Mouse (Mus musculus) spleen, postnatal 4 days (tissue): ENCODE data around the gene Tekt3.
A peak's percentile ranks its signal among the peaks of the same experiment; 100 is the strongest.

Experiments
- DNase-seq, 2 experiments: peaks; one replicate each; pipeline ENCODE4 v3.0.0; 2022; ENCODE audit warnings: low spot score in 2 of 2

Gene Tekt3

DNA sequence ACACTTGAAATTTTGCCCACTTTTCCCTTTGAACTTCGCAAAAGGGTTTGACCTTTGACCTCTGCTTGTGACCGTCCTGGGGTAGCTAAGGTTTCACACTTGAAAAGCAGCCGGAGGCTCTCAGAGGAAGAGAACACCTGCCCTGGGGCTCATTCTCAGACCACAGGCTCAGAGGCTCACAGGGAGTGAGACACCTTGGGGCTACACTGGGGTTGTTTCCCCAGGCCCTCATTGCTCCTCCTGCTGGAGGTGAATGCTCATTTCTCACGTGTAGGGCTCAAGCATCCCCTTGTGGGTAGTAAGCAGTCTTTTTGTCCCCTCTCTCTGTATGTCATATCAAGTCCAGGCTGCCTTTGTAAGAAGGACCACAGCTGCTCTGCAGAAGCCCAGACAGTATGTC is 62.9 kb downstream of the Tekt3 start:
- no peak for DNase-seq

DNA sequence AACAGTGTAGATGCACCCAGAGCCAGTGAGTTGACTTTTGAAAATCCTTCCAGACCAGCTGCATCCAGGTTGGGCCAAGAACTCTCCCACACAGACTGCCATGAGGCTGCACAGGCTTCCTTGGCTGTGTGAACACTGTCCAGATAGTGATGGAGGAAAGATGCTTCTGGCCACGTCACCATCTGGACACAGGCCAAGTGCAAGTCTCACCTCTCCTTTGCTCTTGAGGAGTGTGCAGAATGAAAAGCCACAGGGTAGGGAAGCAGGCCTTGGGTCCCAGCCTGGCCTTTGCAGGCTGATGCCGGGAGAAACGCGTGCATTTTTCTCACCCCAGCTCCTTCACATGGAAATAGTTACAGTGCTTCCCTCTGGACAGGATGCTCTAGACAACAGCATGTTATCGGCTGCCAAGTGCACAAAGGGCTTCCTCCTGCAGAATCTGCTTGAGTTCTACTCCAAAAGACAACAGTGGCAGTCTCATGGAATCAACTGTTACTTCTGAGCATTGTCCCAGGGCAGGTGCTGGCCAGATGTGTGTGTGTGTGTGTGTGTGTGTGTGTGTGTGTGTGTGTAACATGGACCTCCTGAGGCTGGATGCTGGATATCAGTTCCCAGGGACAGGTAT is 64.5 kb downstream of the Tekt3 start:
- DNase-seq, result no peak

- no peak for DNase-seq
These were observed 65.5 kb downstream of the Tekt3 start for GRCm38 (mm10) chr11:63126976-63127375.

GRCm38 (mm10) chr11:63127513-63127912 is 66.1 kb downstream of the Tekt3 start:
- no peak for DNase-seq

DNA sequence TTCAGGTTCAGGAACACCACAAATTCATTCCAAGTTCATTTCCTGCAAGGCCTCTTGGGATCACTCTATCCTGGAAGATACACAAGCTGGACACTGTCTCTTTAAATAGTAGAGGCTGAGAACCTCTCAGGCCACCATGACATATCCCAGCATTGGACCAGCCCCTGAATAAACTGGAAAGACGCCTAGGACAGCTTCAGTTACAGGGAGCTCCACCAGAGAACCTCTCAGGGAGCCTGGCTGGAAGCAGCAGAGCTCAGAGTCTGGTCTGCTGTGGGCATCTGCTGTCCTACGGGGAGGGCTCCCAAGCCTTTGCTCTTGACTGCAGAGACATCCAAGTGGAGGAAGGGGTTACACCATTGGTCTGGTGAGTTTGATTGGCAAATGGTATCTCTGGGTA is 67.3 kb downstream of the Tekt3 start, which contains the start of gene Pmp22:
TSS of gene Pmp22 (plus strand) at position 199 of the 400 bp plus-strand sequence.
- DNase-seq, result no peak

DNA sequence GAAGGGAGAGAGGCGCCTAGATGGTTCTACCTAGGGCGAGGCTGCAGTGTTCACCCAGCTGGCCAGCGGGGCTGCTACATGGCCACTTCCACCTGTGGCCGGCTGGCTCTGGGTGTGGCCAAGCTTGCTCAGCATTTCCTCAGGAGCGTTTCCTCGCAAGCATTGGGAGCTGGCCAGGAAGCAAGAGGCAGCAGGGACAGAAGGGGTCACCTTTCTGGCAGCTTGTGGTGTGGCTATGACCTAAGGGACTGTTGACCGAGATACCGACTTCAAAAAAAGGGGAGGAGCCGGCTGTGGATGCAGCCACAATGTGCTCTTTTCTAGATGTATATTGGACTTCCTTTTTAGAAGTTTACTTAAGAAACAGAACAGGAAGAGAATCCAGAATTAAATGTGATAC is 67.9 kb downstream of the Tekt3 start:
- DNase-seq, result no peak

GRCm38 (mm10) chr11:63129840-63130239 is 68.4 kb downstream of the Tekt3 start:
- no peak for DNase-seq

DNA sequence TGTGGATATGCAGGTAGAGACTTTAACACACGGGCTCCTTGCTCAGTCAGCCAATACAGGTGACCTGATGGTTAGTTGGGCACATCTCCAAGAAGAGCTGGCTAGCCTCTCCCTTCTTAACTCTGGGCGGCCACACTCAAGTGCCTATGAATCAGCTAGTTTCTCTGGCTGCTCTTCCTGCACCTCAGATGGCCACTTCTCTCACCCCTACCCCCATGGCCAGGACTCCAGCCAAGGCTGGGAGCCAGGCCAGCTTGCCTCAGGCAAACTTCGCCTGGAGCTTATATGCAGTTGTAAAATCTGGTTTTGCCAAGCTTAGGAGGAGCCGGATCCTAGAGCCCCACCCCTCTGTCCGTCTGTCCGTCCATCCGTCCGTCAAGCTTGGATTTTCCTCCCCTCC is 69.0 kb downstream of the Tekt3 start:
- DNase-seq, result no peak

- DNase-seq, result no peak
These were observed 69.7 kb downstream of the Tekt3 start for GRCm38 (mm10) chr11:63131001-63131692.

- no peak for DNase-seq
These were observed 70.2 kb downstream of the Tekt3 start for GRCm38 (mm10) chr11:63131693-63132040.

DNA sequence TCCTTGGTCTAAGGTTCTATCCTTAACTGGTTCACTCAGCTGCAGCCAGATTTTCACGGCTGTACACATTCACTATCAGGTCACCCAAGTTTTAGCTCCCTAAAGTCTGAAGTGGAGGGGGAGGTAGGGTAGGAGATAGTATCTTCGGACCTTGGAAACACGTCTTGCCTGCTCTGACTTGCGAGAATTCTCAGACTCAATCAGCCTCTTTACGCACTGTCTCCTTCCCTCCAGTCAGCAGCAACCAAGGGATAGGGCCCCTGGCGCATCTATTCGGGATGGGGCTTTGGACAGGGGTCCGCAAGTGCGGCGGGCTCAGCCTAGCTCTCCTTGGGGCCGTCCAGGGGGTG is 70.7 kb downstream of the Tekt3 start:
- no peak for DNase-seq

DNA sequence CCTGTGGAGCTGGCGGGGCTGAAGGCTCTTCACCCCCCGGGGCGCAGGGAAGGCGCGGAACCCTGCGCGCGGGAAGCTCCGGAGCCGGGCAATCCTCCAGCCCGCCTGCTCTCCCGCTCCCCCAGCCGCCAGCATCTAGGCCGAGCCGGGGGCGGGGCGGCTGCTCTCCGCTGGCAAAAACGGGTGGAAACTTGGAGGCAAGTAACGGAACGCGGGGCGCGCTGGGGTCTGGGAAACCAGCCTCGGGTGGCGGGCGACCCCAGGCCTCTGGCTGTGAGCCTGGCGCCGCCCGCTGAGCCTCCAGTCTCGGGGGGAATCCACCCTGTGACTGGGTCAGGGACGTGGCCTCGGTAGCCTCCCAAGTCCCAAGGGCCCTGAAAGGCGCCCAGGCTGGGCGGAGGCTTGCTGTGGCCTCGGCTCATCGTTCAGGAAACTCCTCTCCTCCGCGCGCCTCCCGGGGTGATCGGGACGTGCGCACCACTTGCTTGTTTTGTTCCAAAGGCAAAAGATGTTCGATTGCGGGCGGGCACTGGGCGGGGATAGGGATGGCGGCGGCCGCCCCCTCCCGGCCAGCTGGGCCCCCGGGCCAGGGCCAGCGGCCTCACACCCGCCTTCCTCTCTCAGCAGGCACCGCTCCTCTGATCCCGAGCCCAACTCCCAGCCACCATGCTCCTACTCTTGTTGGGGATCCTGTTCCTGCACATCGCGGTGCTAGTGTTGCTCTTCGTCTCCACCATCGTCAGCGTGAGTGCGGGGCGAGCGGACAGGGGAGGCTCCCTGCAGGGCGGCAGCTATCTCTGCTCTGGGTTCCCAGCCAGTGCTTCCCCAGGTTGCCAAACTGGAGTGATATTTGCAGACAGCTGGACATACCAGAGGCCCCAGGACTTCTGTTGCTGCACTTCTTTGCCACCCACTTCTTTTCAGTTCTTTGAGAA is 71.3 kb downstream of the Tekt3 start:
- no peak for DNase-seq

GRCm38 (mm10) chr11:63134021-63134420 is 72.6 kb downstream of the Tekt3 start:
- DNase-seq, result no peak

GRCm38 (mm10) chr11:63134742-63135482 is 73.5 kb downstream of the Tekt3 start:
- DNase-seq, result no peak

GRCm38 (mm10) chr11:63135622-63136021 is 74.2 kb downstream of the Tekt3 start:
- DNase-seq, result peak; percentile 73 to 91

DNA sequence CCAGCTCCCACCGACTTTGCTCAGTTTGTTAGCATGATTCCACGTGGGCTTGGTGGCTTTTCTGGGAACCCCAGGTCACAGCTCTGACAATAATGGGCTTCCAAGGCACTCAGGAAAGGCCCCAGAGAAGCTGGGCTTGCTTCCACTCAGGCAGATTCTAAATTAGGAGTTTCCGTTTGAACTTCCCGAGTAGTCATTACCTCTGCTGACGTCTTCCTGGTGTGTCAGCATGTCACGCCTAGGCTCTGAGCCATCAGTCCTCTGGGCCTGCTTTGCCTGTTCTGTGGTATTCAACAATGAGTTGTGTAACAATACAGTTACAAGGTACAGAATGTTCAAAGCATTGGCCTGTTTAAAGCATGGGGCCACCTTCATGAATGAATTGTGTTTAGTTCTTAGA is 74.8 kb downstream of the Tekt3 start:
- no peak for DNase-seq

- no peak for DNase-seq
These were observed 75.5 kb downstream of the Tekt3 start for GRCm38 (mm10) chr11:63136836-63137416.

DNA sequence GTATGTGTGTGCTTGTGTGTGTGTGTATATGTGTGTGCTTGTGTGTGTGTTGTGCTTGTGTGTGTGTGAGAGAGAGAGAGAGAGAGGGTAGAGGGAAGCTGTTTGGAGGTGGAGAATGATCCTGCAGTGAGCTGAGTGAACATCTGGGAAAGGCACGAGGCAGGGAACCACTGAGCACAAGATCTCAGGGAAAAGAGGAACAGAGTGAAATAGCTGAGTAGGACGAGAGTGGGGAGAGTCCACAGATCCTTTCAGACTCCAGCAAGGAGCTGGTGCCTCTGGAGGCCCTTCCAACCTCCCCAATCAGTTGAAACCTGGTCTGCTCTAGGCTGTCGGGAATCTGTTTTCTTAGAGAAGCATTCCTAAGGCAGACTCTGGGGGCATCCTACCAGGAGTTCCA is 77.3 kb downstream of the Tekt3 start:
- DNase-seq, result no peak

GRCm38 (mm10) chr11:63142311-63142710 is 80.9 kb downstream of the Tekt3 start:
- DNase-seq, result no peak

GRCm38 (mm10) chr11:63142816-63143215 is 81.4 kb downstream of the Tekt3 start:
- no peak for DNase-seq

GRCm38 (mm10) chr11:63143486-63143885 is 82.0 kb downstream of the Tekt3 start:
- no peak for DNase-seq
